Mouse (Mus musculus) cerebellum, postnatal 25 days (tissue): ENCODE results near the gene Gon7.

ENCODE experiments used
- DNase-seq, 2 experiments: peaks; one replicate each; pipeline ENCODE4 v3.0.0; 2021; ENCODE audit warnings: mixed read lengths in 2 of 2

Gene Gon7

GRCm38 (mm10) chr12:102742056-102742455, 15.5 kb downstream of the Gon7 start:
- no peak for DNase-seq

GRCm38 (mm10) chr12:102740285-102740684, 17.3 kb downstream of the Gon7 start:
- peak in 1 of 2 experiments; percentile 32 for DNase-seq

- DNase-seq, result no peak
Observed at GRCm38 (mm10) chr12:102739096-102739495, 18.5 kb downstream of the Gon7 start.

- peak in 1 of 2 experiments; percentile 57 for DNase-seq
Observed at GRCm38 (mm10) chr12:102733381-102733780, 24.2 kb downstream of the Gon7 start.

- DNase-seq, result no peak
Observed at GRCm38 (mm10) chr12:102730798-102731619, 26.6 kb downstream of the Gon7 start.

GRCm38 (mm10) chr12:102729855-102730797, 27.5 kb downstream of the Gon7 start:
- DNase-seq, result peak; percentile 81 to 91

GRCm38 (mm10) chr12:102725761-102726175, 31.8 kb downstream of the Gon7 start:
- no peak for DNase-seq

GRCm38 (mm10) chr12:102725146-102725545, 32.5 kb downstream of the Gon7 start:
- no peak for DNase-seq

- DNase-seq, result no peak
Observed at GRCm38 (mm10) chr12:102723861-102724260, 33.7 kb downstream of the Gon7 start.

GRCm38 (mm10) chr12:102722966-102723365, 34.6 kb downstream of the Gon7 start:
- DNase-seq, result no peak

GRCm38 (mm10) chr12:102722451-102722850, 35.2 kb downstream of the Gon7 start:
- DNase-seq, result no peak

- peak; percentile 61 to 69 for DNase-seq
Observed at GRCm38 (mm10) chr12:102719552-102720315, 37.9 kb downstream of the Gon7 start.

GRCm38 (mm10) chr12:102714654-102715395, 42.8 kb downstream of the Gon7 start:
- no peak for DNase-seq

- no peak for DNase-seq
Observed at GRCm38 (mm10) chr12:102714116-102714515, 43.5 kb downstream of the Gon7 start.

GRCm38 (mm10) chr12:102713153-102713865, 44.3 kb downstream of the Gon7 start:
- no peak for DNase-seq

- DNase-seq, result peak; percentile 88 to 90
Observed at GRCm38 (mm10) chr12:102710851-102711375, 46.7 kb downstream of the Gon7 start.

- no peak for DNase-seq
Observed at GRCm38 (mm10) chr12:102709896-102710295, 47.7 kb downstream of the Gon7 start.

GRCm38 (mm10) chr12:102708220-102708619, 49.4 kb downstream of the Gon7 start:
- DNase-seq, result no peak

GRCm38 (mm10) chr12:102706833-102707463, 50.7 kb downstream of the Gon7 start:
- DNase-seq, result no peak

- no peak for DNase-seq
Observed at GRCm38 (mm10) chr12:102705906-102706640, 51.5 kb downstream of the Gon7 start.
